Mouse (Mus musculus) cerebellum, adult 11-12 months (tissue): ENCODE results near the gene Klf16.
"Not testable (repeated sequence)": the region's sequence is repeated elsewhere in the genome, so short reads cannot be mapped to it uniquely, and the experiment has no call there.

ENCODE experiments used
- DNase-seq: peaks from one replicate; pipeline ENCODE4 v3.0.0; 2022

The Klf16 gene

DNA sequence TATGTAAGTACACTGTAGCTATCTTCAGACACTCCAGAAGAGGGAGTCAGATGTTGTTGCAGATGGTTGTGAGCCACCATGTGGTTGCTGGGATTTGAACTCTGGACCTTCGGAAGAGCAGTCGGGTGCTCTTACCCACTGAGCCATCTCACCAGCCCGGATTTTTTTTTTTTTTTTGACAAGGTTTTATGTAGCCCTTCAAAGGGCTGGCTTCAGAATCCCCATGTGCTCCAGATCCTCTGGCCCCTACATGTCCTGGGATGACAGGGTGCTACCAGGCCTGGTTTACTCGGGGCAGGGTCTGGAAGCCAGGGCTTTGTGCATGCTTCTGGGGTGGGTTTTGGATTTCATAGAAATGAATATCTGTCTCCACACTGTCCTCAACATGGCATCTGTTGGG is 28.6 kb upstream of the Klf16 start, which contains the start of gene Gm49322:
TSS of gene Gm49322 (plus strand) at position 301 of the 400 bp plus-strand sequence.
- not testable (repeated sequence) for DNase-seq

GRCm38 (mm10) chr10:80604988-80605387 is 27.9 kb upstream of the Klf16 start:
- DNase-seq, result peak; percentile 60

DNA sequence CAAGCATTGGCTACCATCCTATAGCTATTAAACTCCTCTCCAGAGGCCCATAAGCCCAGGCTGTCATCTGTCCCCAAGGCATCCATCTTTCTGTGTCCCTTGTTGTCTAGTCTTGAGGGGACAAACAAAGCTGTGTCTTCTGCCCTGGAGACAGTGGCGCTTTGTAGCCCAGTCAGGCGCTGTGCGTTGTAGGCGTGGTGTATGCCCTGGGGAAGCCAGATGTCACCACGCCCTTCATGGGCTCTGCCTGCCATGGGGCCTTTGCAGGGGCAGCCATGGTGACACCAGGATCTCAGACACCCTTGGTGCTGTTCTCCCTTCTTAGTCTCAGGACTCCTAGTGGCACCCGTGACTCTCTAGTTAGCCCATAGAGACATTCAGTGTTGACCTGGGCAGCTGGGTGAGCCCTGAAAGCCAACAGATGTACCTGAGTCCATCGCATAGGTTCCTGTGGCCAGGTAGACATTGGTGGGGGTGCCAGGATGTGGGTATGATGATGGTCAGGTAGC is 26.9 kb upstream of the Klf16 start:
- DNase-seq, result peak; percentile 60

GRCm38 (mm10) chr10:80603364-80603763 is 26.2 kb upstream of the Klf16 start:
- peak; percentile 39 for DNase-seq

DNA sequence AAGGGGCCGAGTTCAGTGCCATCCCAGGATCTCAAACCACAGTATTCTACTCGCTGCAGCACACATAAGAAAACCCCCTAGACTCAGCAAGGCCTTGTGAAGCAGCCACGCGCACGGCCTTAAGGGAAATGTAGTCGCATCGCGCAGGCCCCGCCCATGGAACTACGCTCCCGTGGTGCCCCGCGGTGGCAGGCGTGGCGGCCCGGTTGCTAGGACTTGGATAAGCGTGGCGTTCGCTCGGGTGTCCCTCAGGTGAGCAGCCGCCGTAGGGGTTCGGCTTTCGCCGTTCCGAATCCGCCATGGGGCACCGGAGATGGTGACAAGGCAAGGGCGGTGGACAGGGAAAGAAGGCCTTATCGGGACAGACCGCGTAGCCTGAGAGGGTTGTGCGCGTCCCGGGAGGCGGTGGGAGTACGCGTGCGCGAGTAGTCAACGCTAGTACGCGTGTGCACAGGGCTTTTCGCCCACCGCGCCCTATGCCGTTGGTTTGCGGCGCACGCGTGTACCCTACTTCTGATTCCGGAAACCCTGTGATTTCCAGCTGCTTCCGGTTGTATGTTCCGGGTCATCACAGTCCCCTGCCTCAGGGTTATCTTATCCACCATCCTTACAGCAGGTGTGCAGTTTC is 25.7 kb upstream of the Klf16 start, which contains the start of the genes Scamp4 and Adat3:
TSS of gene Scamp4 (plus strand) at position 175 of the 628 bp plus-strand sequence.
TSS of gene Adat3 (plus strand) at position 183 of the 628 bp plus-strand sequence.
- DNase-seq, result peak; percentile 92

DNA sequence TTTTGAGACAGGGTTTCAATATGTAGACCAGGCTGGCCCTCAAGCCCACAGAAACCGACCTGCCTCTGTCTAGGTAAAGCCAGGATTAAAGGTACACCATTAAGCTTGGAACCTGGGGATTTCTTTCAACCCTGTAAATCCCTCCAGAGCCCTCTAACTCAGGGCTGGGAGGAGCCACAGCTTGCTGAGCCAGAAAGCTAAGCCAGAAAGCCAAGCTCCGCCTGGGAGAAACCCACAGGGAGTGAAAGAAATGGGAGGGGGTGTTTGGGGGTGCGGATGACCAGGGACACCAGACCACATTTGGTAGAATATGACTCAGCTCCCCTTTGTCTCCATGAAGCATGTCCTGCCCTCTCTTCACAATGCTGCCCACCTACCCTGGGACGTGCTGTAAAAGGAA is 19.2 kb upstream of the Klf16 start:
- DNase-seq, result no peak

DNA sequence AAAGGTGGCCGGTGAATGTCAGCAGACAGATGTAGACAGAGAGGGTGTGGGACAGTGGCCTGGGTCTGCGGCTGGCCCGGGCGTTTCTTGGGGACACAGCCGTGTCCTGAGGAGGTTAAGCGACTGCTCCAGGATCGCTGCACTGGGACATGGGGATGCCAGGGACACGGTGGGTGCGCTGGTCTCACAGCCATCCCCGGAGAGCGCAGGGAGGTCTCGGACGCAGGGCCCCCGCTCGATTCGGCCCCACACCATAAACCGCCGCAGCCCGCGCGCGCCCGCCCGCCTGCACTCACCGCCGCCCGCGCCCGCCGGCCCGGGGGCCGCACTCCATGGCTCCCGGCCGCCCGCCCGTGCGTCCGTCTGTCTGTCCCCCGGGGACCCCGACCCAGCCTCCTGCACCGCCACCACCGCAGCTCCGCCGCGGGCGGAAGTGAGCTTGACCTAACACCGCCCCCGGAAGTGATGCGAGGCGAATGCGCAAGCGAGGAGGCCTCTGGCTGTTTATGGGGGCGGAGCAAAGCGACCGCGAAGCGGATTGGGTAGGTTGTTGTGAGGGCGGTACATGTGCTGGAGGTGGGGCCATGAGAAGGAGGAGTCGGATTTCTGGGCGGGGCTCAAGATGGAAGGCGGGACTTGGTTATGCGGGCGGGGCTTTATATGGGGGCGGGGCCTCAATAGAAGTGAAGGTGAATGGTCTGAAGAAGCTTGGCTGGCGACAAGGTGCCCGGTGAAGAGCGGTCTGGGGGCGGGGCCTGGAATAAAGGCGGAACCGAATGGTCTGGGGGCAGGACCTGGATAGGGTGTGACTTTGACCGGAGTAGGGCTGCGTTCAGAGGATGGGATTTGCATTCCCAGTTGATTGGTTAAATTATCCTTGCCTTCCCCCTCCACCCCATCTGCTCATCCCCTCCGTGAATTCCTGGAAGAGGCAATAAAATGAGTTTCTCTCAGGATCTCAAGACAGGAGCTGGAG is 13.0 kb upstream of the Klf16 start, which contains the start of gene Abhd17a:
TSS of gene Abhd17a (minus strand) at position 463 of the 976 bp plus-strand sequence.
- peak; percentile 96 for DNase-seq

DNA sequence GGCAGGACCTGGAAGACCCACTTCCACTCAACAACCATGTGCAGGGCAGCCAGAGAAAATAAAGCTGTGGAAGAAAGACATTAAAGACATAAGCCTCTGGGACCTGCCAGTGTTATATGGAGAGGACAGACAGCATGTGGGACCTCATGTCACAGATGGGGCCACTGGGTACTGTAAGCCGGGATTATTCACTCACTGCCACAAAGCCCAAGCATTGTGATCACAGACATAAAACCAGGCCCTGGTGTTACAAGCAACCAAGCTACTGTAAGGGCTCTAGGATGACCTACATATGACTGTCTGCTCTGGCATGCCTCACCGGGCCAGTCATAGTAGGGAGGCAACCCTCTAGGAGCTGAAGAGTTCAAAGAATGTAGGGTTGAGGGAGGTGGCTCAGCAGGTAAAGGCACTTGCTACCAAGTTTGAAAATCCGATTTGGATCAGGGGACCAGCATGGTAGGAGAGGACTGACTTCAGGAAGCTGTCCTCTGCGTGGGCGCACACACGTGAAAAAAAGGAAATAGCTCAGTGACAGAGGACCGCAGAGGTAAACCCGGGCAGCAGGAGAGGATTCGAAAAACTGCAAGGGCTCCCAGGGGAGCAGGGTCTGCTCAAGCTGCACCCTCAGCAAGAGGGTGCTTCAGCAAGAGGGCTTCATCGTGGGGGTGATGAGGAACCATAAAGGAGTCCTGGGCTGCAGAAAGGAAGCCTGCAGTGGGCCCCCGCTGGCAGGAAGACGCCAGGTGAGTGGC is 12.2 kb upstream of the Klf16 start:
- peak; percentile 62 for DNase-seq

- DNase-seq, result peak; percentile 32
These were observed 10.2 kb upstream of the Klf16 start for GRCm38 (mm10) chr10:80587305-80587657.

DNA sequence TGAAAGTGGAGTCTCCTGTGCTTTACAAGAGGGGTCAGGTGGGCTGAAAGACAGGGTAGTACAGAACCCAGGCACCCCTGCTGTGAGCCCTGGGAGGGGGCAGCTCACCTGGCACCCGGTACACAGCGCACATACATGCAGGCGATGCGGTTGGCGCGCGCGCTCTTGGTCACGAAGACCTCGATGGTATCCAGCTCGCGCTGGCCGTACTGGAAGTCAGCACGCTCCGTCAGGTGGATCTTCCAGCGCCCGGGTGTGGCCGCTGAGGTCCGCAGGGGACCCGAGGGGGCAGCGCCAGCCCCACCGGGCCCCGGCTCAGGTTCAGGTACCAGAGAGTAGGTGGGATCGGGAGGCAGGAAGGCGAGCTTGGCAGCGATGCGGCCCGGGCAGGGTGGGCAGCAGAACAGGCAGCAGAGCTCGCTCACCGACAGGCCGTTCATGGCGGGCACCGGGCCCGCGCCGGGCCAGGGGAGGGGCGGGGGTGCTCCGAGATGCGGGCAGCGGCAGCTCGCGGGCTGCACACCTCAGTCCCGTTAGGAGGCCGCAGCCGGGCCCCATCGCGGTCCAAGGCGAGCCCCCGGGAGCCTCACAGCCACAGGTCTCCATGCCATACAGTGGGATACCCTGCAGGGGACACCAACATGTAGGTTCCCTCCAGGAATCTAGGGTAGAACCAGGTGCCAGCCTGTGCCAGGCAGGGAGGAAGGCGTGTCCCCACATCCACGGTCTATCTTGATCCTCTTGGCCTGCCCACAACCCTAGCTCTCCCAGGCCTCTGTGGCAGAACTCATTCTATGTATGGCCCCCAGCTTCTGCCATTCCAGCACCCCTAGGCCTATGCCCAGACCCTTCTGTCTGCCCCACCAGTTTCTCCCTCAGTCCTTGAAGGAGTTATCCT is 9.5 kb upstream of the Klf16 start:
- peak; percentile 50 for DNase-seq

DNA sequence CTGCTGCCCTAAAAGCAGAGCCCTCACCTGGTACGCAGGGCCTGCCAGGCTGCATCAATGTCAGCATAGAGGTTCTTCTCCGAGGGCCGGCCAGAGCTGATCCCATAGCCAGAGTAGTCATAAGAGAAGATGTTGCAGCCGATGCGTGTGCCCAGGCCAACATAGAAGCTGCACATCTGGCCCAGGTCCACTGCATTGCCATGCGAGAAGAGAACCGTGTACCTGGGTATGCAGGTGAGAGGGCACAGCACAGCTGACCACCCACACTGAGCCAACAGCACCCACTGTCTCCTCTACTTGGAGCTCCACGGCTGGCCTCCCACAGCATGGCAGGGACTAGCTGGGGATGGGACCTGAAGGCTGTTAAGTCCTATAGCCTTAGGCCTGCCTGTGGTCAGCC is 8.5 kb upstream of the Klf16 start:
- DNase-seq, result no peak

- DNase-seq, result no peak
These were observed 7.8 kb upstream of the Klf16 start for GRCm38 (mm10) chr10:80584642-80585552.

GRCm38 (mm10) chr10:80584045-80584488 is 6.9 kb upstream of the Klf16 start:
- DNase-seq, result no peak

- no peak for DNase-seq
These were observed 5.9 kb upstream of the Klf16 start for GRCm38 (mm10) chr10:80583047-80583446.

DNA sequence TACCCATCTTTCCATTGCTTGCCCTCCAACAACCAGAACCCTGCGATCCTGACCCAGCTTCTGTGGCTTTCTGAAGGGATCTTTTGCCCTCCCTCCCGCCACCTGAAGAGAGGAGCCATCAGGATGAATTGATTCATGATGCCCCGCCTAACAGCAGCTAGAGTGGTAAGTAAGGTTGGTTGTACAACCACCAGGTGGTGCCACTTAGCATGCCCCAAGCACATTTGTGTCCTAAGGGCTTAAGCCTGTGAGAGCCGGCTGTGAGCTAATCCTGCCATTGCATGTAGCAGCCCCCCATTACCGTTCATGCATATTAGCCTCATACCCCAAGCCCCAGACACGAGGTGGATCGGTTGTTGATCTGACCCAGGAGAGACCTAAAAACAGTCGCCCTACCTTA is 1.8 kb upstream of the Klf16 start:
- peak; percentile 74 for DNase-seq

GRCm38 (mm10) chr10:80578131-80578750 is 1.1 kb upstream of the Klf16 start:
- DNase-seq, result peak; percentile 81

DNA sequence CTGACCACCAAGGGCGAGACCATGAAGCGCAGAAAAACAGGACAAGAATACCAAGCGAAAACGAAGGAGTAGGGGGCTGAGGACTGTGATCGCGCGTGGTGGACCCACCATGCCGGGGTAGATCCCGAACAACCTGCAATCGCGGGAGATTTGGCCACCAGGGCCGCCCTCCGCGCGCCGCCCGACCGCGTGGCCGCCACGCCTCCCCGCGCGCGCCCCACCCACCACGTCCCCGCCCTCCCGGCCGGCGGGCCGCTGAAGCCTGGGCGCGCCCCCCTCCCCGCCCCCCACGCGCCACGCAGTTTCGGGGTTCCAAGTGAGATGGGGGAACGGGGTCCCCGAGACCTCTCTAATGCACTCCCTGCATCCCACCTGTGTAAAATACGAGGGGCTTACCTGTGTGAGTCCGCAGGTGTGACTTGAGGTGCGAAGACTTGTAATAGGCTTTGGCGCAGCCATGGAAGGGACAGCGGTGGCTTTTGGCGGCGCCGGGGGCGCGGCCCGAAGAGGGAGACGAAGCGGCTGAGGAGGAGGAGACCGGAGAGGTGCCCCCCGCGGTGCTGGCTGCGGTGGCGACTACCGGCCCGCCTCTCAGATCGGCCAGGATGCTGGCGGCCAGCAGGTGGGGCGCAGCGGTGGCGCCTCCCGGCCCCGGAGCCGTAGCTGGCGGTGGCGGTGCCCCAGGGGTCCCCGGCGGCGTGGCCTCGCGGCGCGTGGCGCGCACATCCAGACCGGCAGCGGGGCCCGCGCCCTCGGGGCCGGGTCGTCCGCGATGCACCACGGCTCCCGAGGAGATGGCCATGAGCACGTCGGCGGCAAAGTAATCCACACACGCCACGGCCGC is 548 bp downstream of the Klf16 start:
- peak; percentile 80 for DNase-seq

- DNase-seq, result peak; percentile 41
These were observed 1.2 kb downstream of the Klf16 start for GRCm38 (mm10) chr10:80575925-80576324.

GRCm38 (mm10) chr10:80574896-80575295 is 2.2 kb downstream of the Klf16 start:
- no peak for DNase-seq
